Mouse (Mus musculus) bone marrow, adult 2 months (tissue): ENCODE measurements around the gene Klhdc7b. TPM values are rescaled to one million over a fixed set of nuclear protein-coding genes. Genes with fewer than 3 reads are reported as not detected.
A peak's percentile ranks its signal among the peaks of the same experiment; 100 is the strongest.

Source experiments
- H3K27ac ChIP-seq: fragments of 200-500 bp; 2 replicates; pipeline ENCODE4 v1.5.1; 2012; ENCODE audit warnings: low read depth, mild to moderate bottlenecking, control low read depth, inconsistent platforms, low read length; ENCODE audit not compliant: control insufficient read depth, poor library complexity, insufficient read depth
- H3K4me1 ChIP-seq: fragments of 200-500 bp; 2 replicates; pipeline ENCODE4 v1.6.1; 2011; ENCODE audit warnings: low read length; ENCODE audit not compliant: control insufficient read depth, insufficient read depth
- H3K4me3 ChIP-seq: fragments of 200-500 bp; replicated peaks from 2 replicates; pipeline ENCODE3; 2011; ENCODE audit warnings: mild to moderate bottlenecking, low read depth, low read length, control low read depth; ENCODE audit not compliant: control insufficient read depth
- CTCF ChIP-seq: fragments of 200-500 bp; IDR thresholded peaks from 2 replicates; pipeline ENCODE4 v1.5.1; 2011; ENCODE audit warnings: low read length, control low read depth; ENCODE audit not compliant: control insufficient read depth, insufficient read depth
- POLR2A ChIP-seq: fragments of 200-500 bp; IDR thresholded peaks from 2 replicates; pipeline ENCODE4 v1.6.1; 2011; ENCODE audit warnings: low read depth, mild to moderate bottlenecking, control low read depth, low read length, borderline replicate concordance; ENCODE audit not compliant: control insufficient read depth
- WGBS: fragments of 180-500 bp; shearing (Covaris S2); methylation state at CpG from one replicate; pipeline ENCODE4 v1.1.7; 2018; 5-methylcytosine and 5-hydroxymethylcytosine counted together
- polyA plus RNA-seq: library from polyadenylated mRNA; stranded (reverse); fragments of >200 nt; gene quantifications from 2 replicates; pipeline ENCODE4 v1.2.4, GENCODE M21; 2011; ENCODE audit warnings: low replicate concordance; ENCODE audit not compliant: missing spikeins, insufficient read depth, insufficient read length

The Klhdc7b gene
- not detected in 2 replicates for polyA plus RNA-seq

GRCm38 (mm10) chr15:89384617-89385016, at the start of gene Klhdc7b:
TSS of gene Klhdc7b (plus strand) at chr15:89384917.
- H3K4me1 ChIP-seq = no peaks in the 10 kb centered on the region
- WGBS = 79% methylated on average over 7 of the region's 7 CpGs
- no peak for TF ChIP-seq POLR2A
- no peak for TF ChIP-seq CTCF
- no peak within 1 kb of the TSS for H3K27ac ChIP-seq
- no peak within 1 kb of the TSS for H3K4me3 ChIP-seq

GRCm38 (mm10) chr15:89336422-89336821, 48.3 kb upstream of the Klhdc7b start:
- TF ChIP-seq POLR2A = no peak
- TF ChIP-seq CTCF = no peak
- WGBS = 83% methylated on average over 14 of the region's 14 CpGs

GRCm38 (mm10) chr15:89339696-89340095, 45.0 kb upstream of the Klhdc7b start:
- TF ChIP-seq CTCF (no peak), POLR2A (no peak)
- peak overlapping the region; percentile 38; the same call in 1 of the 2 replicates for H3K27ac ChIP-seq
- no peak overlapping the region for H3K4me3 ChIP-seq
- H3K4me1 ChIP-seq = peaks cover 4% of the 10 kb centered on the region
- WGBS = 13% methylated on average over 2 of the region's 2 CpGs

More at GRCm38 (mm10) chr15:89336422-89336821, 48.3 kb upstream of the Klhdc7b start:
- Histone ChIP-seq H3K27ac (no peak overlapping the region), H3K4me3 (no peak overlapping the region), H3K4me1 (peaks cover 4% of the 10 kb centered on the region)

DNA sequence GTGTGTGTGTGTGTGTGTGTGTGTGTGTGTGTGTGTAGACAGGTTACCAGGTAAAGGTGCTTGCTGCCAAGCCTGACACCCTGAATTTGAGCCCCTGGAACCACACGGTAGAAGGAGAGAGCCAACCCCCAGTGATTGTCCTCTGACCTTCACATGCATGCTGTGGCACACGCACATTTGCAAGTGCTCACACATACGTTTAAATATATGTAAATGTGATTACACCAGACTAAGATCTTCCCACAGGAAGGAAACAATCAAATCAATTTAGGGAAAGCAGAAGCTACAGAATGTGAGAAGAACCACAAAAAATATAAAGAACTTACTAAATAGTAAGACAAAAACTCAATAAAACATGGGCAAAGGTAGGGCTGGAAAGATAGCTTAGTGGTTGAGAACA, 44.6 kb upstream of the Klhdc7b start:
- 4% methylated on average over 3 of the region's 3 CpGs for WGBS
- H3K4me1 ChIP-seq = peaks cover 4% of the 10 kb centered on the region
- peak overlapping the region; percentile 38; the same call in 1 of the 2 replicates for H3K27ac ChIP-seq
- TF ChIP-seq POLR2A = no peak
- H3K4me3 ChIP-seq = no peak overlapping the region

DNA sequence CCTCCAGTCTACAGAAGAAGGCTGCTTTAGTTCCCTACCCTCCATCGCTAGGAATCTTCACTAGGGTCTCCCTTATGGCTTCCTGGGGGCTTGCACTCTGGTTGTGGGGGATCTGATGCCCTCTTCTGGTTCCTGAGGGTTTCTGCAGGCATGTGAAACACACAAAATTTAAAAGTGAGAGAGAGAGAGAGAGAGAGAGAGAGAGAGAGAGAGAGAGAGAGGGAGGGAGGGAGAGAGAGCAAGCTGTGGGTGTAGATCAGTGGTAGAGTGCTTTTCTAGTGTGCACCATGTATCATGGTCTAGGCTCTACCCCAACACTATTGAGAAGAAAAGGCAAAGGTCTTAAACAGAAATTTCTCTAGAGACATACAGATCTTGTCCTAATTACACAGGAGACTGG, 43.0 kb upstream of the Klhdc7b start:
- 69% methylated on average over 1 of the region's 1 CpGs for WGBS
- no peak for TF ChIP-seq CTCF
- TF ChIP-seq POLR2A = no peak
- Histone ChIP-seq H3K4me1 (peaks cover 4% of the 10 kb centered on the region), H3K4me3 (no peak overlapping the region), H3K27ac (no peak overlapping the region)

GRCm38 (mm10) chr15:89343325-89343724, 41.4 kb upstream of the Klhdc7b start:
- no peak overlapping the region for H3K4me3 ChIP-seq
- no peak overlapping the region for H3K27ac ChIP-seq
- 63% methylated on average over 3 of the region's 3 CpGs for WGBS
- TF ChIP-seq POLR2A = no peak
- TF ChIP-seq CTCF = no peak
- H3K4me1 ChIP-seq = peaks cover 4% of the 10 kb centered on the region

GRCm38 (mm10) chr15:89350447-89350846, 34.3 kb upstream of the Klhdc7b start:
- no peak for TF ChIP-seq CTCF
- no peak for TF ChIP-seq POLR2A
- Histone ChIP-seq H3K4me3 (no peak overlapping the region), H3K4me1 (no peaks in the 10 kb centered on the region), H3K27ac (no peak overlapping the region)
- WGBS = 92% methylated on average over 5 of the region's 5 CpGs

GRCm38 (mm10) chr15:89351302-89351701, 33.4 kb upstream of the Klhdc7b start:
- Histone ChIP-seq H3K4me3 (no peak overlapping the region), H3K4me1 (no peaks in the 10 kb centered on the region), H3K27ac (no peak overlapping the region; the same call in 1 of the 2 replicates)
- WGBS = 88% methylated on average over 15 of the region's 15 CpGs
- no peak for TF ChIP-seq POLR2A
- TF ChIP-seq CTCF = no peak

- 92% methylated on average over 14 of the region's 14 CpGs for WGBS
- H3K4me3 ChIP-seq = no peak overlapping the region
- TF ChIP-seq POLR2A = no peak
- H3K4me1 ChIP-seq = no peaks in the 10 kb centered on the region
- no peak overlapping the region for H3K27ac ChIP-seq
These were observed 32.7 kb upstream of the Klhdc7b start for GRCm38 (mm10) chr15:89352054-89352453.
